Mouse (Mus musculus): ENCODE measurements around the gene Exosc1.
"Not testable (repeated sequence)": the region's sequence is repeated elsewhere in the genome, so short reads cannot be mapped to it uniquely, and the experiment has no call there.

Exosc1 gene

GRCm38 (mm10) chr19:41933179-41934086, at the start of gene Exosc1, which contains the start of gene Zdhhc16:
Gene Exosc1 (minus strand): TSS chr19:41933423.
Gene Zdhhc16 (plus strand): TSS chr19:41933480.
- peak; percentile 99 for DNase-seq (ENCODE audit: low read depth, low spot score)

GRCm38 (mm10) chr19:41982791-41983150, 49.5 kb upstream of the Exosc1 start:
- DNase-seq (ENCODE audit: low read depth, low spot score), result no peak

- DNase-seq (ENCODE audit: low read depth, low spot score), result peak; percentile 38
Observed at GRCm38 (mm10) chr19:41981931-41982790, 48.9 kb upstream of the Exosc1 start.

GRCm38 (mm10) chr19:41981595-41981927, 48.3 kb upstream of the Exosc1 start, which contains the start of gene Ubtd1:
Gene Ubtd1 (plus strand): TSS chr19:41981763.
- no peak for DNase-seq (ENCODE audit: low read depth, low spot score)

GRCm38 (mm10) chr19:41980819-41981594, 47.8 kb upstream of the Exosc1 start, which contains the start of gene Mms19:
Gene Mms19 (minus strand): TSS chr19:41981157.
- peak; percentile 100 for DNase-seq (ENCODE audit: low read depth, low spot score)

- peak; percentile 85 for DNase-seq (ENCODE audit: low read depth, low spot score)
Observed at GRCm38 (mm10) chr19:41980422-41980818, 47.2 kb upstream of the Exosc1 start.

- DNase-seq (ENCODE audit: low read depth, low spot score), result no peak
Observed at GRCm38 (mm10) chr19:41973891-41974794, 40.9 kb upstream of the Exosc1 start.

GRCm38 (mm10) chr19:41969618-41970017, 36.4 kb upstream of the Exosc1 start:
- DNase-seq (ENCODE audit: low read depth, low spot score), result no peak

- DNase-seq (ENCODE audit: low read depth, low spot score), result no peak
Observed at GRCm38 (mm10) chr19:41953574-41953973, 20.4 kb upstream of the Exosc1 start.

- peak; percentile 42 for DNase-seq (ENCODE audit: low read depth, low spot score)
Observed at GRCm38 (mm10) chr19:41952287-41952686, 19.1 kb upstream of the Exosc1 start.

GRCm38 (mm10) chr19:41943841-41944240, 10.6 kb upstream of the Exosc1 start:
- no peak for DNase-seq (ENCODE audit: low read depth, low spot score)

GRCm38 (mm10) chr19:41938539-41938938, 5.3 kb upstream of the Exosc1 start:
- DNase-seq (ENCODE audit: low read depth, low spot score), result no peak

- no peak for DNase-seq (ENCODE audit: low read depth, low spot score)
Observed at GRCm38 (mm10) chr19:41935921-41936320, 2.7 kb upstream of the Exosc1 start.

GRCm38 (mm10) chr19:41934124-41934523, 901 bp upstream of the Exosc1 start:
- DNase-seq (ENCODE audit: low read depth, low spot score), result no peak

GRCm38 (mm10) chr19:41932686-41933085, 537 bp downstream of the Exosc1 start:
- peak; percentile 46 for DNase-seq (ENCODE audit: low read depth, low spot score)

- no peak for DNase-seq (ENCODE audit: low read depth, low spot score)
Observed at GRCm38 (mm10) chr19:41920412-41921067, 12.7 kb downstream of the Exosc1 start.

- DNase-seq (ENCODE audit: low read depth, low spot score), result no peak
Observed at GRCm38 (mm10) chr19:41919471-41919870, 13.8 kb downstream of the Exosc1 start.

- DNase-seq (ENCODE audit: low read depth, low spot score), result no peak
Observed at GRCm38 (mm10) chr19:41916853-41917252, 16.4 kb downstream of the Exosc1 start.

GRCm38 (mm10) chr19:41915294-41915693, 17.9 kb downstream of the Exosc1 start:
- DNase-seq (ENCODE audit: low read depth, low spot score), result no peak

GRCm38 (mm10) chr19:41914592-41914882, 18.7 kb downstream of the Exosc1 start:
- DNase-seq (ENCODE audit: low read depth, low spot score), result not testable (repeated sequence)
